Mouse (Mus musculus) regulatory T cell (primary cell): ENCODE measurements around the gene Mia.

Experiments used
- in situ Hi-C: fragments of 300-600 bp; cut with MboI, MseI; formaldehyde crosslinking; loops from one replicate; pipeline ENCODE4 v1.15.1; 2025; ENCODE audit warnings: high pct_unique_total_duplicates

Gene Mia

GRCm38 (mm10) chr7:27162780-27163449 is 18.0 kb downstream of the Mia start:
- in situ Hi-C loops, result no loop called here

GRCm38 (mm10) chr7:27161744-27162143 is 19.2 kb downstream of the Mia start:
- in situ Hi-C loops, result no loop called here

DNA sequence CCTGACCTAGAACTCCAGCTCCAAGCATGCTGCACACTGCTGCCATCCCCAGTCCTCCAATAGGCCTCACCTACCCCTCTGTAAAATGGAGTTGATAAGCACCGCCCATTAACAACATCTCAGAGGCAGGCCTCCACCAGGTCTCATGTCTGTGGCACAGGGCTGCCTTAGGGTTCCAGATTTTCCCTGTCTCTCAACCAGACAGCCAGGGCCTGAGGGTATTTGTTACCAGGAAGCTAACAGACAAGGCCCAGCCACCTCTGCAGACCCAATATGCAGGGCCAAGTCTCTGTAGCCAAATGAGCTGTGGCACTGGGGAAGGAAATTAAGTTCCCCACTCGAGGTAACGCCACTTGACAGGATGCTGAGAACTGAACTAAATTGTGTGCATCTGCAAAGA is 20.0 kb downstream of the Mia start:
- in situ Hi-C loops, result no loop called here

DNA sequence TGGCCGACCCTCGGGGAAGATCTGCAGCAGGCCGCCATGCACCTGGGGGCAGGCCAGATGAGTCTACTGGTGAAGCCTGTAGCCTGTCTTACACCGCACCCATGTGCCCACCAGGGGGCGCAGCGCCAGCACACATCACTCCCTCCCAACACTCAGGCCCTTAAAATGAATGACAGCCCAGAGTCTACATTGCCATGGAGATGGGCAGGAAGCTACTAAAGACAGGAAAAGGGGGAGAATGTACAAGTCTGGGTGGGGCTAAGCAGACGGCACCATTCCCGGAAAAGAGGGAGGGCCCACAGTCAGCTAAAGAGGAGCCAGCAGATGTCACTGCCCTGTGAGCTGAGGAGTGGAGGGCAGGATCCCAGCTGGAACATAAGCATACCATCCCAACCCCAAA is 21.1 kb downstream of the Mia start:
- in situ Hi-C loops, result no loop called here

- in situ Hi-C loops, result no loop called here
Observed at GRCm38 (mm10) chr7:27159256-27159655, 21.7 kb downstream of the Mia start.

GRCm38 (mm10) chr7:27158171-27158570 is 22.8 kb downstream of the Mia start:
- in situ Hi-C loops, result no loop called here

GRCm38 (mm10) chr7:27156005-27156404 is 25.0 kb downstream of the Mia start:
- in situ Hi-C loops, result no loop called here

DNA sequence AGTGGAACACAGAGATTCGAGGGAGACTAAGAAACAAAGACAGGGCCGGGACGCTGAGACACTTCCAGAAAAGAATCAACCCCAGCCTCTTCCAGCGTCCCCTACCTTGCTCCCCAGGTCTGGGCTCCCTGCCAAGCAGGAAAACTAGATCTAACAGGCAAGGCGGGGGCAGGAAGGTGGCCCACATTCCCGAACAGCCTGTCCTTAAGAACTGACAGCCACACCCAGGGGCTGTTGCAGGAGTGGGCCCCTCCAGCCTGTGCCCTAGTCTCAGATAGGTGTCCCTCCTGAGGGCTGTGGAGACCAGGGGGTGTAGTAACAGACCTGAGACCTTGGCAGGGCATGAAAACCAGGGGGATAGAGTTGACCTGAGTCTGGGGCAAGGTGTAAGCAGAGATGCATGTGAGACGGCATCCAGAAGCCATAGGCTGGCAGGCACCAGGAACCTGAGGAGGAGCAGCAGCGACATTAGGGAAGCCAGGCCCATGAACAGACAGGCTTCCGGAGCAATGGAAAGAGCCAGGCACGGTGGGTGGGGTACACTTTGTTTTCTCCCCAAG is 27.7 kb downstream of the Mia start, which contains the start of gene Cyp2t4:
Gene Cyp2t4 (plus strand): TSS at position 510 of the 560 bp plus-strand sequence.
- in situ Hi-C loops, result no loop called here

- in situ Hi-C loops, result no loop called here
Observed at GRCm38 (mm10) chr7:27136410-27136996, 44.5 kb downstream of the Mia start.

DNA sequence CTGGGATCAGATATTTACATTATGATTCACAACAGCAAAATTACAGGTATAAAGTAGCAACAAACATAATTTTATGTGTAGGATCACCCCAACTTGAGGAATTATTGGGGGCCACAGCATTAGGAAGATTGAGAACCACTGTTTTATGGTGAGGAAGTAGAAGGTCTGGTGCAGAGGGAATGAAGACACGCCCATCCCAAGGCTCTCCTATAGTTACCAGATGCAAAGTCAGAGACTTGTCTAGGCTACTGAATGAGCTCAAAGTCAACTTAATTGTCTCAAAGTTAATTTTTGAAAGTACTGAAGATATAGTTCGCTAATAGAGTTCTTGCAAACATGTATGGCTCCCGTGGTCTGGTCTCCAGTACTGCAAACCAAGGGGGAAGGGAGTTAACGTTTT is 47.2 kb downstream of the Mia start:
- in situ Hi-C loops, result no loop called here

- in situ Hi-C loops, result no loop called here
Observed at GRCm38 (mm10) chr7:27133156-27133555, 47.8 kb downstream of the Mia start.

DNA sequence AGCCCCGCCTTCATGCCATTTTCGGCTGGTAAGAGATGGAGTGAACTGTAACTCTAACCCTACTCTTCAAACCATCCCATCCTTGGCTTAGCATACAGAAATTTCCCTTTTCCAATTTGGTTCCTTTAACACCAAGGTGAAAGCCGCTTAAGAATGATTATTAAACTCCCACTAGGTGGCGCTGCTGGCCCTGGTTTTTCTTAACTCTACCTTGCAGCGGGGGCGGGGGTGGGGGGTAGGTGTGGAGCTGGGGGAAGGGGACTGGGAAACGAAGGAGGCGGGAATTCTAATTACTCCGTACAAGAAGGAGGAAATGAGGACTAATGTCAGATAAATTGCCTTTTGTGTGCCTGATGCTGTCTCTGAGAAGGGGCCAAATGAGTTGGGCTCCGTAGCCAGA is 48.4 kb downstream of the Mia start:
- in situ Hi-C loops, result no loop called here

DNA sequence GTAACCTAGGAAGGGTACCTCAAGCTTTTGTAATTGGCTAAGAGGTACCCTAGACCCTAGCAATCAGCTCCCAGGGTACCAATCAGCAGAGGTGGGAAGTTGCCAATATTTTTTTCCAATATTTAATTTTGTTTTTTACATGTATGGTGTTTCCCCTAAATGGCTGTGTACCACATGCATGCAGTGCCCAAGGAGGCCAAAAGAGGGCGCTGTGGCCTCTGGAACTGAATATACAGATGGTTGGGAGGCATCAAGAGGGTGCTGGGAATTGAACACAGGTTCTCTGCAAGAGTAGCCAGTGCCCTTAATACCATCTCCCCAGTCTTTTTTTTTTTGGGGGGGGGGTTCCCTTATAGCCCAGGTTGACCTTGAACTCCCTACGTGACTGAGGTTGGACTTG is 49.6 kb downstream of the Mia start:
- in situ Hi-C loops, result no loop called here

- in situ Hi-C loops, result no loop called here
Observed at GRCm38 (mm10) chr7:27130521-27131370, 50.2 kb downstream of the Mia start.

- in situ Hi-C loops, result no loop called here
Observed at GRCm38 (mm10) chr7:27129811-27130210, 51.1 kb downstream of the Mia start.
